Mouse (Mus musculus) intestine, embryonic 15.5 days (tissue): ENCODE measurements at regions not wholly inside any gene's neighbourhood (a gene's known extent, or its start where the extent isn't known, plus 50 kb on each side); places are given as distances from the start of the nearest gene placed in this dataset.

Experiments used
- ATAC-seq: fragments of 200-750 bp; cut with Nextera tagmentation; 2 replicates; pipeline ENCODE4 v1.8.0; 2017; ENCODE audit warnings: moderate TSS enrichment, moderate library complexity
- H3K27ac ChIP-seq: fragments of 300-500 bp; sonication (generic); 2 replicates; pipeline ENCODE4 v1.5.1; 2015; ENCODE audit warnings: mild to moderate bottlenecking, inconsistent platforms
- H3K27me3 ChIP-seq: fragments of 300-500 bp; sonication (generic); replicated peaks from 2 replicates; pipeline ENCODE4 v1.6.1; 2015; ENCODE audit warnings: inconsistent platforms
- H3K36me3 ChIP-seq: fragments of 300-500 bp; sonication (generic); 2 replicates; pipeline ENCODE4 v1.6.1; 2015; ENCODE audit warnings: inconsistent platforms
- H3K4me1 ChIP-seq: fragments of 300-500 bp; sonication (generic); replicated peaks from 2 replicates; pipeline ENCODE4 v1.6.1; 2015; ENCODE audit warnings: inconsistent platforms
- H3K4me2 ChIP-seq: fragments of 300-500 bp; sonication (generic); replicated peaks from 2 replicates; pipeline ENCODE4 v1.6.1; 2015; ENCODE audit warnings: mild to moderate bottlenecking, inconsistent platforms
- H3K4me3 ChIP-seq: fragments of 300-500 bp; sonication (generic); replicated peaks from 2 replicates; pipeline ENCODE4 v1.5.1; 2015; ENCODE audit warnings: inconsistent platforms
- H3K9ac ChIP-seq: fragments of 300-500 bp; sonication (generic); 2 replicates; pipeline ENCODE4 v1.6.1; 2015; ENCODE audit warnings: inconsistent platforms
- H3K9me3 ChIP-seq: fragments of 300-500 bp; sonication (generic); 2 replicates; pipeline ENCODE4 v1.6.1; 2016; ENCODE audit warnings: inconsistent platforms
- WGBS: fragments of 180-500 bp; shearing (Covaris S2); methylation state at CpG from one replicate; pipeline ENCODE4 v1.1.7; 2015; 5-methylcytosine and 5-hydroxymethylcytosine counted together

GRCm38 (mm10) chr9:84673327-84673726 lies 639.2 kb upstream of the Gm11114 start:
- H3K4me3 ChIP-seq, result no peak overlapping the region
- 55% methylated on average over 3 of the region's 3 CpGs for WGBS
- no peaks in the 10 kb centered on the region for H3K27me3 ChIP-seq
- ATAC-seq, result no peak
- H3K9ac ChIP-seq, result no peak overlapping the region
- H3K4me2 ChIP-seq, result no peak overlapping the region
- H3K9me3 ChIP-seq, result no peaks in the 10 kb centered on the region
- no peaks in the 10 kb centered on the region for H3K36me3 ChIP-seq
- H3K27ac ChIP-seq, result no peak overlapping the region
- H3K4me1 ChIP-seq, result no peaks in the 10 kb centered on the region

- 89% methylated on average over 1 of the region's 1 CpGs for WGBS
- Histone ChIP-seq H3K36me3 (no peaks in the 10 kb centered on the region), H3K27ac (no peak overlapping the region), H3K9ac (no peak overlapping the region), H3K4me3 (no peak overlapping the region), H3K4me2 (no peak overlapping the region), H3K27me3 (no peaks in the 10 kb centered on the region), H3K4me1 (no peaks in the 10 kb centered on the region), H3K9me3 (no peaks in the 10 kb centered on the region)
- ATAC-seq, result no peak
Measured at GRCm38 (mm10) chr9:84678416-84678815, 634.2 kb upstream of the Gm11114 start.

- no peak for ATAC-seq
- 69% methylated on average over 3 of the region's 3 CpGs for WGBS
- H3K4me1 ChIP-seq, result no peaks in the 10 kb centered on the region
Measured at GRCm38 (mm10) chr9:84718615-84719191, 593.9 kb upstream of the Gm11114 start.

GRCm38 (mm10) chr9:84719396-84719795 lies 593.2 kb upstream of the Gm11114 start:
- Histone ChIP-seq H3K9me3 (no peaks in the 10 kb centered on the region), H3K4me2 (no peak overlapping the region), H3K36me3 (no peaks in the 10 kb centered on the region), H3K27ac (no peak overlapping the region), H3K4me1 (no peaks in the 10 kb centered on the region), H3K4me3 (no peak overlapping the region), H3K9ac (no peak overlapping the region), H3K27me3 (no peaks in the 10 kb centered on the region)
- ATAC-seq, result no peak
- WGBS, result 71% methylated on average over 3 of the region's 3 CpGs

More at GRCm38 (mm10) chr9:84718615-84719191, 593.9 kb upstream of the Gm11114 start:
- H3K27me3 ChIP-seq, result no peaks in the 10 kb centered on the region
- H3K4me3 ChIP-seq, result no peak overlapping the region
- H3K9ac ChIP-seq, result no peak overlapping the region
- no peaks in the 10 kb centered on the region for H3K9me3 ChIP-seq
- H3K36me3 ChIP-seq, result no peaks in the 10 kb centered on the region
- H3K4me2 ChIP-seq, result no peak overlapping the region
- H3K27ac ChIP-seq, result no peak overlapping the region

GRCm38 (mm10) chr9:84720454-84720853 lies 592.1 kb upstream of the Gm11114 start:
- no peaks in the 10 kb centered on the region for H3K27me3 ChIP-seq
- ATAC-seq, result no peak
- H3K4me2 ChIP-seq, result no peak overlapping the region
- no peak overlapping the region for H3K27ac ChIP-seq
- no peak overlapping the region for H3K4me3 ChIP-seq
- no peaks in the 10 kb centered on the region for H3K36me3 ChIP-seq
- no peak overlapping the region for H3K9ac ChIP-seq
- no peaks in the 10 kb centered on the region for H3K9me3 ChIP-seq
- WGBS, result 89% methylated on average over 2 of the region's 2 CpGs
- H3K4me1 ChIP-seq, result no peaks in the 10 kb centered on the region

- Histone ChIP-seq H3K4me3 (no peak overlapping the region), H3K27ac (no peak overlapping the region), H3K9ac (no peak overlapping the region), H3K36me3 (no peaks in the 10 kb centered on the region), H3K4me2 (no peak overlapping the region), H3K27me3 (no peaks in the 10 kb centered on the region), H3K4me1 (no peaks in the 10 kb centered on the region), H3K9me3 (no peaks in the 10 kb centered on the region)
- 74% methylated on average over 2 of the region's 2 CpGs for WGBS
- no peak for ATAC-seq
Measured at GRCm38 (mm10) chr9:84739266-84739665, 573.3 kb upstream of the Gm11114 start.

- no peaks in the 10 kb centered on the region for H3K4me1 ChIP-seq
- no peaks in the 10 kb centered on the region for H3K36me3 ChIP-seq
- H3K27ac ChIP-seq, result no peak overlapping the region
- H3K4me2 ChIP-seq, result no peak overlapping the region
- H3K9me3 ChIP-seq, result no peaks in the 10 kb centered on the region
- no peak for ATAC-seq
- H3K4me3 ChIP-seq, result no peak overlapping the region
- WGBS, result 43% methylated on average over 2 of the region's 2 CpGs
- H3K9ac ChIP-seq, result no peak overlapping the region
- no peaks in the 10 kb centered on the region for H3K27me3 ChIP-seq
Measured at GRCm38 (mm10) chr9:84740336-84740735, 572.2 kb upstream of the Gm11114 start.

GRCm38 (mm10) chr9:84754332-84754731 lies 558.2 kb upstream of the Gm11114 start:
- no peak for ATAC-seq

GRCm38 (mm10) chr9:84754828-84755227 lies 557.7 kb upstream of the Gm11114 start:
- no peak for ATAC-seq
- Histone ChIP-seq H3K27me3 (no peaks in the 10 kb centered on the region), H3K36me3 (no peaks in the 10 kb centered on the region), H3K4me3 (no peak overlapping the region), H3K9ac (no peak overlapping the region), H3K4me1 (no peaks in the 10 kb centered on the region), H3K4me2 (no peak overlapping the region), H3K9me3 (no peaks in the 10 kb centered on the region), H3K27ac (no peak overlapping the region)
- WGBS, result 67% methylated on average over 2 of the region's 2 CpGs

More at GRCm38 (mm10) chr9:84754332-84754731, 558.2 kb upstream of the Gm11114 start:
- Histone ChIP-seq H3K27ac (no peak overlapping the region), H3K36me3 (no peaks in the 10 kb centered on the region), H3K4me2 (no peak overlapping the region), H3K27me3 (no peaks in the 10 kb centered on the region), H3K9ac (no peak overlapping the region), H3K4me3 (no peak overlapping the region), H3K9me3 (no peaks in the 10 kb centered on the region), H3K4me1 (no peaks in the 10 kb centered on the region)
- 88% methylated on average over 1 of the region's 1 CpGs for WGBS

- Histone ChIP-seq H3K27me3 (no peaks in the 10 kb centered on the region), H3K4me3 (no peak overlapping the region), H3K9me3 (no peaks in the 10 kb centered on the region), H3K4me1 (no peaks in the 10 kb centered on the region), H3K36me3 (no peaks in the 10 kb centered on the region), H3K9ac (no peak overlapping the region), H3K4me2 (no peak overlapping the region), H3K27ac (no peak overlapping the region)
- 64% methylated on average over 11 of the region's 11 CpGs for WGBS
- no peak for ATAC-seq
Measured at GRCm38 (mm10) chr9:84774348-84774747, 538.2 kb upstream of the Gm11114 start.

GRCm38 (mm10) chr9:84775190-84775589 lies 537.4 kb upstream of the Gm11114 start:
- Histone ChIP-seq H3K9ac (no peak overlapping the region), H3K36me3 (no peaks in the 10 kb centered on the region), H3K4me1 (no peaks in the 10 kb centered on the region), H3K27ac (no peak overlapping the region), H3K4me3 (no peak overlapping the region), H3K9me3 (no peaks in the 10 kb centered on the region), H3K4me2 (no peak overlapping the region), H3K27me3 (no peaks in the 10 kb centered on the region)
- ATAC-seq, result no peak
- 67% methylated on average over 2 of the region's 2 CpGs for WGBS

GRCm38 (mm10) chr9:84779125-84779524 lies 533.4 kb upstream of the Gm11114 start:
- Histone ChIP-seq H3K4me3 (no peak overlapping the region), H3K9me3 (no peaks in the 10 kb centered on the region), H3K27me3 (no peaks in the 10 kb centered on the region), H3K4me1 (no peaks in the 10 kb centered on the region), H3K4me2 (no peak overlapping the region), H3K9ac (no peak overlapping the region), H3K27ac (no peak overlapping the region), H3K36me3 (no peaks in the 10 kb centered on the region)
- no peak for ATAC-seq
- 76% methylated on average over 1 of the region's 1 CpGs for WGBS

- no peak overlapping the region for H3K27ac ChIP-seq
- H3K4me2 ChIP-seq, result no peak overlapping the region
- H3K4me3 ChIP-seq, result no peak overlapping the region
- no peak for ATAC-seq
- H3K27me3 ChIP-seq, result no peaks in the 10 kb centered on the region
- no peak overlapping the region for H3K9ac ChIP-seq
- no peaks in the 10 kb centered on the region for H3K9me3 ChIP-seq
- no peaks in the 10 kb centered on the region for H3K4me1 ChIP-seq
- no peaks in the 10 kb centered on the region for H3K36me3 ChIP-seq
Measured at GRCm38 (mm10) chr9:84825768-84826167, 486.8 kb upstream of the Gm11114 start.
